Mouse (Mus musculus) liver, embryonic 14.5 days (tissue): Measurements from ENCODE around the gene Sox30. TPM values are rescaled to one million over a fixed set of nuclear protein-coding genes. Genes with fewer than 3 reads are reported as not detected.
A peak's percentile ranks its signal among the peaks of the same experiment; 100 is the strongest.

Source experiments
- ATAC-seq: fragments of 200-750 bp; cut with Nextera tagmentation; 2 replicates; pipeline ENCODE4 v1.8.0; 2017; ENCODE audit warnings: moderate number of reproducible peaks, mild to moderate bottlenecking, moderate library complexity; ENCODE audit not compliant: insufficient read depth
- DNase-seq, 3 experiments: peaks; one replicate each; pipeline ENCODE4 v3.0.0-alpha.2; 2012 to 2013; ENCODE audit warnings: low read depth in 3 of 3, low spot score in 3 of 3
- H3K27ac ChIP-seq: fragments of 300-500 bp; sonication (generic); 2 replicates; pipeline ENCODE4 v1.5.1; 2014; ENCODE audit warnings: moderate library complexity, mild to moderate bottlenecking, control low read depth, inconsistent platforms
- H3K27me3 ChIP-seq: fragments of 300-500 bp; sonication (generic); 2 replicates; pipeline ENCODE4 v1.6.1; 2014; ENCODE audit warnings: mild to moderate bottlenecking, low read length, moderate library complexity; ENCODE audit not compliant: control insufficient read depth, insufficient read depth
- H3K36me3 ChIP-seq: fragments of 300-500 bp; sonication (generic); replicated peaks from 2 replicates; pipeline ENCODE4 v1.6.1; 2014; ENCODE audit warnings: low read depth; ENCODE audit not compliant: control insufficient read depth, insufficient read depth
- H3K4me1 ChIP-seq, 2 experiments: fragments of 200-500 bp in 1 of 2; fragments of 300-500 bp in 1 of 2; sonication (generic) in 1 of 2; replicated peaks; 2 replicates each; pipeline ENCODE4 v1.6.1; 2012 to 2014; ENCODE audit warnings: antibody characterized with exemption in 1 of 2, inconsistent platforms in 1 of 2, low read length in 1 of 2; ENCODE audit not compliant: control insufficient read depth in 2 of 2, insufficient read depth in 2 of 2
- H3K4me2 ChIP-seq: fragments of 300-500 bp; sonication (generic); 2 replicates; pipeline ENCODE4 v1.6.1; 2014; ENCODE audit warnings: low read depth, mild to moderate bottlenecking, control low read depth, moderate library complexity
- H3K4me3 ChIP-seq, 2 experiments: fragments of 200-500 bp in 1 of 2; fragments of 300-500 bp in 1 of 2; sonication (generic) in 1 of 2; 2 replicates each; pipeline ENCODE4 v1.5.1; 2012 to 2014; ENCODE audit warnings: low read depth in 2 of 2, low read length in 2 of 2, mild to moderate bottlenecking in 2 of 2, control low read depth in 1 of 2, inconsistent platforms in 1 of 2, moderate library complexity in 1 of 2; ENCODE audit not compliant: insufficient read depth in 1 of 2
- H3K9ac ChIP-seq: fragments of 300-500 bp; sonication (generic); replicated peaks from 2 replicates; pipeline ENCODE4 v1.6.1; 2014; ENCODE audit warnings: mild to moderate bottlenecking, control low read depth, moderate library complexity
- H3K9me3 ChIP-seq: fragments of 300-500 bp; sonication (generic); 2 replicates; pipeline ENCODE4 v1.6.1; 2016; ENCODE audit warnings: low read length, mixed read lengths; ENCODE audit not compliant: control insufficient read depth
- CTCF ChIP-seq: IDR thresholded peaks from 2 replicates; pipeline ENCODE4 v1.5.1; 2016; ENCODE audit warnings: antibody characterized with exemption, low read depth, control low read depth
- EP300 ChIP-seq: IDR thresholded peaks from 2 replicates; pipeline ENCODE4 v1.6.1; 2016; ENCODE audit warnings: antibody characterized with exemption, low read depth
- WGBS: fragments of 180-500 bp; shearing (Covaris S2); extraction: QIAGEN DNeasy Blood & Tissue Kit; methylation state at CpG from one replicate; pipeline ENCODE4 v1.1.7; 2014; ENCODE audit not compliant: insufficient replicate concordance; 5-methylcytosine and 5-hydroxymethylcytosine counted together
- polyA plus RNA-seq, 2 experiments: library from polyadenylated mRNA; depleted of rRNA in 1 of 2; stranded (reverse) in 1 of 2; unstranded in 1 of 2; fragments of >200 nt; fragmentation: Nextera tagmentation in 1 of 2; extraction: Ambion mirVana in 1 of 2; gene quantifications; 2 replicates each; pipeline versions ENCODE4 v1.2.1 to v1.2.3; 2012 to 2014

Gene Sox30
- polyA plus RNA-seq, 2 experiments = 0.02 TPM; not detected in 1

GRCm38 (mm10) chr11:46058916-46059315 lies 78.8 kb downstream of the Sox30 start:
- Histone ChIP-seq H3K9me3 (no peaks in the 10 kb centered on the region), H3K36me3 (no peaks in the 10 kb centered on the region), H3K4me2 (no peak overlapping the region), H3K4me1 (peaks cover 0 to 1% of the 10 kb centered on the region in 2 experiments; a peak in 2 of 4 replicates), H3K27ac (no peak overlapping the region), H3K4me3 (no peak overlapping the region), H3K27me3 (peaks cover 52% of the 10 kb centered on the region), H3K9ac (no peak overlapping the region)
- TF ChIP-seq EP300 = no peak
- TF ChIP-seq CTCF = no peak
- ATAC-seq (no peak), DNase-seq (no peak)
- 78% methylated on average over 4 of the region's 4 CpGs for WGBS

GRCm38 (mm10) chr11:46059887-46060650 lies 80.0 kb downstream of the Sox30 start:
- WGBS = 43% methylated on average over 8 of the region's 8 CpGs
- TF ChIP-seq CTCF = peak; percentile 64
- TF ChIP-seq EP300 = no peak
- Histone ChIP-seq H3K9ac (no peak overlapping the region), H3K4me2 (no peak overlapping the region), H3K36me3 (no peaks in the 10 kb centered on the region), H3K4me3 (no peak overlapping the region), H3K4me1 (peaks cover 0 to 1% of the 10 kb centered on the region in 2 experiments; a peak in 2 of 4 replicates), H3K9me3 (no peaks in the 10 kb centered on the region), H3K27ac (no peak overlapping the region), H3K27me3 (peaks cover 42% of the 10 kb centered on the region)
- DNase-seq (no peak), ATAC-seq (no peak)

GRCm38 (mm10) chr11:46060651-46061020 lies 80.5 kb downstream of the Sox30 start:
- Histone ChIP-seq H3K27ac (no peak overlapping the region), H3K4me1 (peaks cover 2 to 6% of the 10 kb centered on the region in 2 experiments; a peak in 3 of 4 replicates), H3K4me3 (no peak overlapping the region), H3K9ac (no peak overlapping the region), H3K9me3 (no peaks in the 10 kb centered on the region), H3K4me2 (no peak overlapping the region), H3K36me3 (no peaks in the 10 kb centered on the region), H3K27me3 (peaks cover 36% of the 10 kb centered on the region)
- WGBS = 44% methylated on average over 5 of the region's 5 CpGs
- DNase-seq (no peak), ATAC-seq (no peak)
- TF ChIP-seq EP300 (no peak), CTCF (no peak)

- ATAC-seq (no peak), DNase-seq (no peak)
- Histone ChIP-seq H3K9ac (no peak overlapping the region), H3K4me3 (no peak overlapping the region), H3K27ac (no peak overlapping the region), H3K4me2 (no peak overlapping the region), H3K9me3 (no peaks in the 10 kb centered on the region), H3K36me3 (no peaks in the 10 kb centered on the region), H3K27me3 (peaks cover 23% of the 10 kb centered on the region), H3K4me1 (peaks cover 4 to 10% of the 10 kb centered on the region in 2 experiments; a peak in 3 of 4 replicates)
- 26% methylated on average over 6 of the region's 6 CpGs for WGBS
- no peak for TF ChIP-seq EP300
- no peak for TF ChIP-seq CTCF
Measured at GRCm38 (mm10) chr11:46061776-46062445, 81.8 kb downstream of the Sox30 start.

- H3K4me2 ChIP-seq = no peak overlapping the region
- WGBS = 43% methylated on average over 4 of the region's 4 CpGs
- ATAC-seq = no peak
Measured at GRCm38 (mm10) chr11:46062569-46062968, 82.5 kb downstream of the Sox30 start.

More at GRCm38 (mm10) chr11:46062569-46062968, 82.5 kb downstream of the Sox30 start:
- no peaks in the 10 kb centered on the region for H3K9me3 ChIP-seq
- H3K27me3 ChIP-seq = peaks cover 17% of the 10 kb centered on the region
- TF ChIP-seq EP300 (no peak), CTCF (no peak)
- DNase-seq = no peak
- H3K4me3 ChIP-seq = no peak overlapping the region
- H3K9ac ChIP-seq = no peak overlapping the region
- no peak overlapping the region for H3K27ac ChIP-seq
- H3K36me3 ChIP-seq = no peaks in the 10 kb centered on the region
- H3K4me1 ChIP-seq = peaks cover 4 to 10% of the 10 kb centered on the region in 2 experiments; a peak in 3 of 4 replicates
